Mouse (Mus musculus): ENCODE results near the gene Gm19426. TPM values are rescaled to one million over a fixed set of nuclear protein-coding genes. Genes with fewer than 3 reads are reported as not detected.
A peak's percentile ranks its signal among the peaks of the same experiment; 100 is the strongest.
"Not testable (repeated sequence)": the region's sequence is repeated elsewhere in the genome, so short reads cannot be mapped to it uniquely, and the experiment has no call there.

Gene Gm19426
- polyA plus RNA-seq, 1 experiment = not detected

- H3K4me1 ChIP-seq (ENCODE audit: control insufficient read depth, insufficient read depth, low read length) = peaks cover 28% of the 10 kb centered on the region
- TF ChIP-seq CTCF (IDR thresholded peaks at IDR 0.05; ENCODE audit: insufficient read depth, low read depth, low read length) = no peak
- TF ChIP-seq POLR2A (IDR thresholded peaks at IDR 0.05; ENCODE audit: insufficient read depth, low read depth, low read length) = peak; percentile 85
- H3K4me3 ChIP-seq (ENCODE audit: insufficient read depth, low read depth, low read length) = peak within 1 kb of the TSS; percentile 58
- peak within 1 kb of the TSS; percentile 88 for H3K27ac ChIP-seq (ENCODE audit: insufficient read depth, low read depth, low read length)
- under 1% methylated on average over 8 of the region's 8 CpGs for WGBS
Observed at GRCm38 (mm10) chr2:84733579-84734300, 9.7 kb downstream of the Gm19426 start, which contains the start of gene Ypel4. Gene Ypel4 (plus strand): TSS chr2:84734058.

GRCm38 (mm10) chr2:84732394-84732793, 11.1 kb downstream of the Gm19426 start:
- peaks cover 21% of the 10 kb centered on the region for H3K4me1 ChIP-seq (ENCODE audit: control insufficient read depth, insufficient read depth, low read length)
- TF ChIP-seq POLR2A (IDR thresholded peaks at IDR 0.05; ENCODE audit: insufficient read depth, low read depth, low read length) (no peak), CTCF (IDR thresholded peaks at IDR 0.05; ENCODE audit: insufficient read depth, low read depth, low read length) (no peak)
- H3K27ac ChIP-seq (ENCODE audit: insufficient read depth, low read depth, low read length) = no peak overlapping the region
- WGBS = 88% methylated on average over 1 of the region's 1 CpGs
- H3K4me3 ChIP-seq (ENCODE audit: insufficient read depth, low read depth, low read length) = no peak overlapping the region

DNA sequence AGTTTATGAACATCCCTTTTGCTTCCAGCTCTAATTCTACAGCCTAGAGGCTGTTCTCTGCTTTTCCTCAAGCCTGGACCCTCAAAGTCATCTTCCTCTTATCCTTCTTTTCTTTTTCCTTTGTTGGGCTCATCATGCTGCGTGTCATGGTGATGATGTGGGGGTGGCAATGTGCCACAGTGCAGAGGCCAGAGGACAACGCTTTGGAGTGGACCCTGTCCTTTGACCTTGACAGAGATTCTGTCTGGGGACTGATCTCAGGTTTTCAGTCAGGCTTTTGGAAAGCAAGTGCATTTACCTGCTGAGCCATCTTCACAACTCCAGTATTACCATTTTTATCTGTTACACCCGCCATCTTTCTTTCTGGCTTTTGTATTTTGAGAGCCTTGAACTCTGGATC, 12.2 kb downstream of the Gm19426 start:
- 82% methylated on average over 3 of the region's 3 CpGs for WGBS
- TF ChIP-seq CTCF (IDR thresholded peaks at IDR 0.05; ENCODE audit: insufficient read depth, low read depth, low read length) (no peak), POLR2A (IDR thresholded peaks at IDR 0.05; ENCODE audit: insufficient read depth, low read depth, low read length) (no peak)
- no peak overlapping the region for H3K4me3 ChIP-seq (ENCODE audit: insufficient read depth, low read depth, low read length)
- H3K27ac ChIP-seq (ENCODE audit: insufficient read depth, low read depth, low read length) = no peak overlapping the region
- H3K4me1 ChIP-seq (ENCODE audit: control insufficient read depth, insufficient read depth, low read length) = peaks cover 11% of the 10 kb centered on the region

DNA sequence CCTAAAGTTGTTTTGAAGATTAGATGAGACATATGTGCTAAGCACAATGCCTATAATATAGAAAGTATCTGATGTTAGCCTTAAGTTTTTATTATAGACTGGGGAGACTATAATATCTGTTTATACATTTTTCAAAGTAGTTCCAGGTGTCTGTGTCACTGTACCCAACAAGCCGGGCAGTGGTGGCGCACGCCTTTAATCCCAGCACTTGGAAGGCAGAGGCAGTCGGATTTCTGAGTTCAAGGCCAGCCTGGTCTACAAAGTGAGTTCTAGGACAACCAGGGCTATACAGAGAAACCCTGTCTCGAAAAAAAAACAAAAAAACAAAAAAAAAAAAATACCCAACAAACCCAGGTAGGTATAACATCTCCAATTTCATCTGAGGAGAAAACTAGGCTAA, 15.3 kb downstream of the Gm19426 start:
- not testable (repeated sequence) for H3K4me1 ChIP-seq (ENCODE audit: control insufficient read depth, insufficient read depth, low read length); H3K27ac ChIP-seq (ENCODE audit: insufficient read depth, low read depth, low read length); H3K4me3 ChIP-seq (ENCODE audit: insufficient read depth, low read depth, low read length)
- 83% methylated on average over 5 of the region's 5 CpGs for WGBS

DNA sequence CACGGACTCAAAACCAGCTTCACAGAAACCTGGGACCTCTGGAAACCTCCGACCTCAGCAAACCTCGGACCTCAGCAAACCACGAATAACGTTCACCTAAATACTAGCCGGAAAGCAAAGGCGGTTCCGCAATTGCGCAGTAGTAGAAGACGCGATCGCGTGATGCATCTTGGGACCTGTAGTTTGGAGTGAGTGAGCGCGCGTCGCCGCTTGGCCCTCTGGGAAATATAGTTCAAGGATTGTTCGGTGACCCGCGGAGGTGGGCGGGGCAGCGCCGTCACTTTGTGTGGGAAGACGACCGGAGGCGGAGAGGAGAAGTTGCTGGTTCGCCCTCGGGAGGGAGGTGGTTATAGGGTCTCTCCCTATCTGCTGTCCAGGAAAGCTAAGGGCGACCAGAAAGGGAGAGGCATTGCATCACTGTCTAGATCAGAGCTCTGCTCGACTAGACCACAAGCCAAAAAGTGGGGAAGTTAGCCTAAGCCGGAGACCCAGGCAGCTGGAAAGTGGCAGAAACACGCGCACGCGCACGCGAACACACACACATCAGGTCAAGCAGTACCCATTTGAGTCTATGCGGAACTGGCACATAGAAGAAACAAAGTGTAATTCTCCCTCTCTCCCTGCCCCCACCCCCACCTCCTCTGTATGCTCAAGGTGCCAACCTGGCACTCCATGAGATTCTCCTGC, 16.1 kb downstream of the Gm19426 start, which contains the start of gene Clp1:
TSS of gene Clp1 (minus strand) at position 179 of the 687 bp plus-strand sequence.
- Histone ChIP-seq H3K4me1 (ENCODE audit: control insufficient read depth, insufficient read depth, low read length) (peaks cover 9% of the 10 kb centered on the region), H3K4me3 (ENCODE audit: insufficient read depth, low read depth, low read length) (peak within 1 kb of the TSS; percentile 61), H3K27ac (ENCODE audit: insufficient read depth, low read depth, low read length) (peak within 1 kb of the TSS; percentile 58)
- WGBS = under 1% methylated on average over 39 of the region's 39 CpGs
- TF ChIP-seq CTCF (IDR thresholded peaks at IDR 0.05; ENCODE audit: insufficient read depth, low read depth, low read length) (no peak), POLR2A (IDR thresholded peaks at IDR 0.05; ENCODE audit: insufficient read depth, low read depth, low read length) (peak; percentile 54; the same call in 1 of the 2 replicates)

DNA sequence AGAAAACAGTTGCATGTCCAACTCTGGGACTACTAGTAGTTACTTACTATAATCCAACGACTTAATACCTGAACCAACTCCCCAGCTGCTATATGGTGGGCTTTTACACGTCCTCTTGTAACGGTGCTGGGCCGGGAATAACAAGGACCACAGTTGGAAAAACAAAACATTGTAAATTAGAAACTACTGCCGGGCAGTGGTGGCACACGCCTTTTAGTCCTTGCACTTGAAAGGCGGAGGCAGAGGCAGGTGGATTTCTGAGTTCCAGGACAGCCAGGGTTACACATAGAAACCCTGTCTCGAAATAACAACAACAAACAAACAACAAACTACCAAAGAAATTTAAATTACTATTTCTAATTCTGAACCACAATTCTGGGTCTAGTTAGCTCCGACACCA, 16.7 kb downstream of the Gm19426 start:
- 2% methylated on average over 9 of the region's 9 CpGs for WGBS
- no peak overlapping the region for H3K27ac ChIP-seq (ENCODE audit: insufficient read depth, low read depth, low read length)
- peaks cover 9% of the 10 kb centered on the region for H3K4me1 ChIP-seq (ENCODE audit: control insufficient read depth, insufficient read depth, low read length)
- TF ChIP-seq CTCF (IDR thresholded peaks at IDR 0.05; ENCODE audit: insufficient read depth, low read depth, low read length) (no peak), POLR2A (IDR thresholded peaks at IDR 0.05; ENCODE audit: insufficient read depth, low read depth, low read length) (no peak)
- peak overlapping the region; percentile 61 for H3K4me3 ChIP-seq (ENCODE audit: insufficient read depth, low read depth, low read length)

DNA sequence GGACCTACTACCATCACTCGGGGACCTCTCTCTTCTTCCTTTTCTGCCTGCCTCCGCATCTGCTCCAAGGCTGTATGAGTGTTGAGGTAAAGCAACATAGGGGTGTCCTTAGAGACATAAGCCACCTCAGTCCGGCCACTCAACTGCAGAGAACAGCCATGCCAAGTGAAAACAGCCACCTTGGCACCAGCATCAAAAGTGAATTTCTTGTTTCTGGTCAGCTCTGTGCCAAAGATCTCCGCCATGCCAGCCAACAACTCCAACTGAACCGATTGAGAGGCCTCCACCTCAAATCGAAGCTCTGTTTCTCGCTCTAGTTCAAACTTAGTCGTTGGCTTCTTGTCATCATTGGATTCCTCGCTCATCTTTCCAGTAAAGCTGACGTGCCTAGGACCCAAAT, 17.7 kb downstream of the Gm19426 start:
- WGBS = 86% methylated on average over 10 of the region's 10 CpGs
- Histone ChIP-seq H3K4me1 (ENCODE audit: control insufficient read depth, insufficient read depth, low read length) (peaks cover 9% of the 10 kb centered on the region), H3K4me3 (ENCODE audit: insufficient read depth, low read depth, low read length) (no peak overlapping the region), H3K27ac (ENCODE audit: insufficient read depth, low read depth, low read length) (no peak overlapping the region)
- no peak for TF ChIP-seq CTCF (IDR thresholded peaks at IDR 0.05; ENCODE audit: insufficient read depth, low read depth, low read length)
- TF ChIP-seq POLR2A (IDR thresholded peaks at IDR 0.05; ENCODE audit: insufficient read depth, low read depth, low read length) = no peak

- 95% methylated on average over 14 of the region's 14 CpGs for WGBS
- H3K4me1 ChIP-seq (ENCODE audit: control insufficient read depth, insufficient read depth, low read length) = peaks cover 9% of the 10 kb centered on the region
- no peak for TF ChIP-seq CTCF (IDR thresholded peaks at IDR 0.05; ENCODE audit: insufficient read depth, low read depth, low read length)
- TF ChIP-seq POLR2A (IDR thresholded peaks at IDR 0.05; ENCODE audit: insufficient read depth, low read depth, low read length) = no peak
Observed at GRCm38 (mm10) chr2:84723856-84724255, 19.6 kb downstream of the Gm19426 start.

GRCm38 (mm10) chr2:84721182-84721581, 22.3 kb downstream of the Gm19426 start:
- no peak overlapping the region for H3K4me3 ChIP-seq (ENCODE audit: insufficient read depth, low read depth, low read length)
- H3K4me1 ChIP-seq (ENCODE audit: control insufficient read depth, insufficient read depth, low read length) = peaks cover 7% of the 10 kb centered on the region
- TF ChIP-seq CTCF (IDR thresholded peaks at IDR 0.05; ENCODE audit: insufficient read depth, low read depth, low read length) = no peak
- no peak for TF ChIP-seq POLR2A (IDR thresholded peaks at IDR 0.05; ENCODE audit: insufficient read depth, low read depth, low read length)
- no peak overlapping the region for H3K27ac ChIP-seq (ENCODE audit: insufficient read depth, low read depth, low read length)
- WGBS = 92% methylated on average over 3 of the region's 3 CpGs

More at GRCm38 (mm10) chr2:84723856-84724255, 19.6 kb downstream of the Gm19426 start:
- Histone ChIP-seq H3K4me3 (ENCODE audit: insufficient read depth, low read depth, low read length) (no peak overlapping the region), H3K27ac (ENCODE audit: insufficient read depth, low read depth, low read length) (no peak overlapping the region)
